Mouse (Mus musculus) testis, adult 2 months (tissue): ENCODE results near the gene Pkdrej.

Source experiments
- CTCF ChIP-seq: fragments of 200-500 bp; IDR thresholded peaks from 2 replicates; pipeline ENCODE4 v1.5.1; 2012; ENCODE audit warnings: low read depth, mild to moderate bottlenecking, inconsistent platforms, low read length, moderate library complexity; ENCODE audit not compliant: control insufficient read depth, insufficient read depth, insufficient replicate concordance
- POLR2A ChIP-seq: fragments of 200-500 bp; IDR thresholded peaks from 2 replicates; pipeline ENCODE4 v1.6.1; 2012; ENCODE audit warnings: low read depth, mild to moderate bottlenecking, inconsistent platforms, low read length, moderate library complexity; ENCODE audit not compliant: control insufficient read depth

GRCm38 (mm10) chr15:85841796-85842360, 20.3 kb upstream of the Pkdrej start:
- TF ChIP-seq POLR2A (no peak), CTCF (no peak)
